ENCODE assay signal across 10 mouse cellular contexts in the genomic region with DNA sequence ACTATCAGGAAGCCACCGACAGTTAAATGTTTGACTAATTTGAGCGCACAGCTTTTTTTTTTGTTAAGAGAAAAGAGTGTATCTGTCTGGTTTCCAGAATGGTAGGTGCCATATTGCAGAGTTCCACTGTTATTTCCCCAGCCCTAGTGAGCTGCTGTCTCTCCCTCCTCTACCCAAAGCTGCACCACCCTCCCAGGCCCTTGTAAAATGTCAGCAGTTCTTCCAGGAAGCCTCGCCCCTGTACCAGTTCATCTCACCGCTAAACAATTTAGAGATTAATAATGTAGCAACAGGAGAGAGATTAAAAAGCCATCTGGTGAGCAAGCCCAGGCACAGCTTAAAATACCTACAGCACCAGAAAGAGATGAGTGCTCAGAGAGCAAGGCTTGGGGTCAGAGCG.
DNase-seq lines count a peak whose midpoint lies in the region; ATAC-seq lines count a peak whose summit lies in the region.
"Had no signal": no experiment of that assay in that cellular context is flagged by ENCODE, and none has a peak within 500 bp of the region (broad histone marks: within the 10 kb centered on the region; RNA-seq: fewer than 3 reads in every experiment).

No protein-coding gene starts in this region.

- H3K9ac ChIP-seq in midbrain, embryonic 13.5 days (replicated peaks): no peak overlapping the region
- no peak overlapping the region for H3K9ac ChIP-seq in heart, embryonic 16.5 days (ENCODE audit: low read length)
- H3K9ac ChIP-seq: liver, embryonic 13.5 days had no signal

- intact Hi-C loops in heart, postnatal 14 days (cut with DNase I): no loop called here

- no peaks in the 10 kb centered on the region for H3K27me3 ChIP-seq in midbrain, embryonic 13.5 days
- H3K27me3 ChIP-seq in midbrain, embryonic 10.5 days (ENCODE audit: low read depth, poor library complexity, severe bottlenecking): no peaks in the 10 kb centered on the region; the same call in 1 of the 2 replicates
- H3K27me3 ChIP-seq in heart, embryonic 16.5 days (ENCODE audit: control insufficient read depth, insufficient read depth, low read length): no peaks in the 10 kb centered on the region
- H3K27me3 ChIP-seq: liver, embryonic 13.5 days had no signal

- no peaks in the 10 kb centered on the region for H3K9me3 ChIP-seq in midbrain, embryonic 13.5 days
- H3K9me3 ChIP-seq in midbrain, embryonic 10.5 days (replicated peaks): 0 out of 2 replicates have a peak, but pooled peaks cover 1% of the 10 kb centered on the region
- 0 out of 2 replicates have a peak, but pooled peaks cover under 1% of the 10 kb centered on the region for H3K9me3 ChIP-seq in heart, embryonic 16.5 days (replicated peaks; ENCODE audit: control insufficient read depth, low read length)
- H3K9me3 ChIP-seq: liver, embryonic 13.5 days had no signal

- WGBS in midbrain, embryonic 13.5 days: 66% methylated on average over 5 of the region's 5 CpGs
- WGBS in midbrain, embryonic 10.5 days: 85% methylated on average over 5 of the region's 5 CpGs
- 42% methylated on average over 5 of the region's 5 CpGs for WGBS in heart, embryonic 16.5 days

- DNase-seq in heart, adult 18-20 months: peak; percentile 37 to 46
- DNase-seq in heart, postnatal 14 days: no peak
- DNase-seq in midbrain, embryonic 10.5 days (ENCODE audit: low spot score): no peak
- no peak for DNase-seq in testis, postnatal 14 days (ENCODE audit: low spot score)
- no peak for DNase-seq in lung, postnatal 25 days (ENCODE audit: low spot score)
- DNase-seq: cerebellum, postnatal 14 days; liver, embryonic 13.5 days; thymus, postnatal 4 days had no signal

- H3K27ac ChIP-seq in midbrain, embryonic 13.5 days: no peak overlapping the region
- no peak overlapping the region for H3K27ac ChIP-seq in midbrain, embryonic 10.5 days (replicated peaks)
- peak overlapping the region; percentile 59 for H3K27ac ChIP-seq in heart, embryonic 16.5 days (ENCODE audit: low read length)
- H3K27ac ChIP-seq: liver, embryonic 13.5 days had no signal

- H3K4me1 ChIP-seq in midbrain, embryonic 13.5 days (replicated peaks): peaks cover 9% of the 10 kb centered on the region; the same call in 1 of the 2 replicates
- H3K4me1 ChIP-seq in midbrain, embryonic 10.5 days: peaks cover 27% of the 10 kb centered on the region
- peaks cover 31% of the 10 kb centered on the region for H3K4me1 ChIP-seq in heart, embryonic 16.5 days (ENCODE audit: control insufficient read depth, insufficient read depth, low read length)
- H3K4me1 ChIP-seq: liver, embryonic 13.5 days had no signal

- peak; percentile 43; the same call in 1 of the 2 replicates for ATAC-seq in midbrain, embryonic 13.5 days
- peak; percentile 80 for ATAC-seq in heart, embryonic 16.5 days (replicated peaks; ENCODE audit: extremely low read depth, insufficient read depth, low FRiP score)

- no peak overlapping the region for H3K4me2 ChIP-seq in midbrain, embryonic 13.5 days (replicated peaks)
- no peak overlapping the region for H3K4me2 ChIP-seq in heart, embryonic 16.5 days (ENCODE audit: low read depth, low read length)
- H3K4me2 ChIP-seq: liver, embryonic 13.5 days had no signal

- no peaks in the 10 kb centered on the region for H3K36me3 ChIP-seq in midbrain, embryonic 13.5 days
- no peaks in the 10 kb centered on the region for H3K36me3 ChIP-seq in midbrain, embryonic 10.5 days
- no peaks in the 10 kb centered on the region for H3K36me3 ChIP-seq in heart, embryonic 16.5 days (ENCODE audit: control insufficient read depth, insufficient read depth)
- H3K36me3 ChIP-seq: liver, embryonic 13.5 days had no signal

- H3K4me3 ChIP-seq in midbrain, embryonic 13.5 days (replicated peaks): no peak overlapping the region
- no peak overlapping the region for H3K4me3 ChIP-seq in midbrain, embryonic 10.5 days
- H3K4me3 ChIP-seq in heart, embryonic 16.5 days (ENCODE audit: low read length): no peak overlapping the region
- H3K4me3 ChIP-seq: liver, embryonic 13.5 days had no signal

Comparison
In these comparisons a context has a peak if more than half of its experiments do, and no peak if none do; other contexts are left out.
1. DNase-seq: peak in heart, adult 18-20 months (2 of 2); none in heart, postnatal 14 days (0 of 2), midbrain, embryonic 10.5 days (single experiment), testis, postnatal 14 days (single experiment) and lung, postnatal 25 days (single experiment).